Mouse (Mus musculus) liver, embryonic 15.5 days (tissue): ENCODE data around the gene Mob1b. TPM values are rescaled to one million over a fixed set of nuclear protein-coding genes. Genes with fewer than 3 reads are reported as not detected.

Experiments used
- ATAC-seq: fragments of 200-750 bp; cut with Nextera tagmentation; 2 replicates; pipeline ENCODE4 v1.8.0; 2017; ENCODE audit warnings: moderate number of reproducible peaks, mild to moderate bottlenecking, moderate library complexity; ENCODE audit not compliant: insufficient read depth
- H3K27ac ChIP-seq: fragments of 300-500 bp; sonication (generic); replicated peaks from 2 replicates; pipeline ENCODE4 v1.5.1; 2015; ENCODE audit warnings: mild to moderate bottlenecking, inconsistent platforms
- H3K27me3 ChIP-seq: fragments of 300-500 bp; sonication (generic); 2 replicates; pipeline ENCODE4 v1.6.1; 2015; ENCODE audit warnings: mild to moderate bottlenecking, inconsistent platforms
- H3K36me3 ChIP-seq: fragments of 300-500 bp; sonication (generic); replicated peaks from 2 replicates; pipeline ENCODE4 v1.6.1; 2015; ENCODE audit warnings: moderate library complexity, mild to moderate bottlenecking, inconsistent platforms
- H3K4me1 ChIP-seq: fragments of 300-500 bp; sonication (generic); replicated peaks from 2 replicates; pipeline ENCODE4 v1.6.1; 2015; ENCODE audit warnings: inconsistent platforms
- H3K4me2 ChIP-seq: fragments of 300-500 bp; sonication (generic); 2 replicates; pipeline ENCODE4 v1.6.1; 2015; ENCODE audit warnings: moderate library complexity, mild to moderate bottlenecking, inconsistent platforms
- H3K4me3 ChIP-seq: fragments of 300-500 bp; sonication (generic); replicated peaks from 2 replicates; pipeline ENCODE4 v1.5.1; 2015; ENCODE audit warnings: mild to moderate bottlenecking, inconsistent platforms
- H3K9ac ChIP-seq: fragments of 300-500 bp; sonication (generic); 2 replicates; pipeline ENCODE4 v1.6.1; 2015; ENCODE audit warnings: moderate library complexity, mild to moderate bottlenecking, inconsistent platforms
- H3K9me3 ChIP-seq: fragments of 300-500 bp; sonication (generic); replicated peaks from 2 replicates; pipeline ENCODE4 v1.6.1; 2016; ENCODE audit warnings: inconsistent platforms
- WGBS: fragments of 180-500 bp; shearing (Covaris S2); methylation state at CpG from one replicate; pipeline ENCODE4 v1.1.7; 2015; ENCODE audit warnings: mixed read lengths; ENCODE audit not compliant: insufficient replicate concordance; 5-methylcytosine and 5-hydroxymethylcytosine counted together
- polyA plus RNA-seq: library from polyadenylated mRNA; unstranded; fragments of >200 nt; fragmentation: Nextera tagmentation; extraction: Ambion mirVana; gene quantifications from 2 replicates; pipeline ENCODE4 v1.2.1, GENCODE M21; 2015

Gene Mob1b
- polyA plus RNA-seq, 1 experiment from 2014 or later, result 9.1 TPM

DNA sequence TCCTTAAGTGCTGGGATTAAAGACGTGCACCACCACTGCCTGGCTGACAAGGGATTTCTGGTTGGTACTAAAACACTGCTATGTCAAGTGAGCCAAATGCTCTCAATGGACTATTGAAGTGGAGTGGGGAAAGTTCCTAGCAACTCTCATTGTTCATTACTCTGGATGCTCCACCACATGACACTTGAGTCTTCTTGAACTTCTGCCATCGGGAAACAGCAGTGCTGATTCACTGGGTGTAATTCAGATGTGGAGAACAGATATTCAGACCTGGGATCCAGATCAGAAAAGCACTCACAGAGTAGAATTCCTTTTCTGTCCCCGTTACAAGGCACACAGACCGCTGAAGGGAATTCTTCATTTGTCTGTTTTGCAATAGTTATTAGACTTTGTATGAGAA is 17.1 kb upstream of the Mob1b start:
- ATAC-seq, result no peak
- Histone ChIP-seq H3K4me2 (no peak overlapping the region), H3K27me3 (no peaks in the 10 kb centered on the region), H3K27ac (no peak overlapping the region), H3K4me3 (no peak overlapping the region), H3K36me3 (no peaks in the 10 kb centered on the region), H3K9me3 (no peaks in the 10 kb centered on the region), H3K9ac (no peak overlapping the region), H3K4me1 (no peaks in the 10 kb centered on the region; the same call in 1 of the 2 replicates)
- WGBS, result 72% methylated on average over 4 of the region's 4 CpGs

DNA sequence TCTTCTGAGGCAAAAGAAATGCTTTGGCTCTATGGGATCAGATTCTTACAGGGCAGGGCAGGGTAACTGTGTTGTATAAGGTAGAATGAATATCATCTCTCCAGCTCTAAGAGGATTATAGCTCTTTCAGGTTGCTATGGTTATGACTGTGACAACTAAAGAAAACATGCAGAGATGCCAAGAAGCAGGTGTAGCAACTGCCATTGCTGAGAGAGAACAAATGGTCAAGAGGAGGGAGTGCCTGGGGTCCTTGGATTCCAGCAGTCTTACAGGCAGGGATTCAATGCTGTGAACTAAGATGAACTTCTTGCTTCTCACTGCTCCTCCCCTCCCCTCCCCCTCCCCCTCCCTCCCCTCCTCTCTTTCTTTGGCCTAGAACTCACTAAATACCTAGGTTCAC is 9.5 kb upstream of the Mob1b start:
- H3K4me3 ChIP-seq, result no peak overlapping the region
- H3K36me3 ChIP-seq, result no peaks in the 10 kb centered on the region
- no peak for ATAC-seq
- H3K27ac ChIP-seq, result no peak overlapping the region
- no peak overlapping the region for H3K4me2 ChIP-seq
- H3K9ac ChIP-seq, result no peak overlapping the region
- no peaks in the 10 kb centered on the region for H3K4me1 ChIP-seq
- no peaks in the 10 kb centered on the region for H3K27me3 ChIP-seq
- H3K9me3 ChIP-seq, result no peaks in the 10 kb centered on the region

DNA sequence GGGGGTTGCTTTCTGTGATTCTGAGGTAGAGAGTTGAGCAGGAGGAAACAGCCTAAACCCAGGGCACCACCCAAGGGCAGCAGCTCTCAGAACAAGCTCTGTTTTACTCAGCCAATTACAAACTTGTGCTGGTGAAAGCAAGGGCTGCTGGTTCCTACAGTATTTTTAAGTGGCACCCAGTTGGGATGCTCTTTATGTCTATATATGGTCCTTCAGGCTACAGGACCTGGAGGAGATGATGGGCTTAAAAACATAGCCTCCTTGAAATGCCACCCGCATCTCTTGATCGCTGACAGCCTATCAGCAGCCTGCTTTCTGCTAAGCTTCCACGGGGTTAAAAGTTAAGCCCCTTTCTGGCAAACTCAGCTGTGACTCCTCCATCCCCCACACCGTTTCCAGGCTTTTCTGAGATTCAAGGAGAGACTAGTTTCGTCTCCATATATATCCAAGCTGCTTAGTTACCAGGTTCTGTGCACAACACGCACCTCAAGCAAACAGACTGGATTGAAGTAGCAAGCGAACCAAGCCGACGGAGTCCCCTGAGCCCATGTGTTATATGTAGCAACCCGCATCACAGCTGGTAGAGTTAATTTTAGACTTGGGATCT is 8.9 kb upstream of the Mob1b start:
- H3K27ac ChIP-seq, result no peak overlapping the region
- WGBS, result 51% methylated on average over 10 of the region's 10 CpGs
- ATAC-seq, result no peak

DNA sequence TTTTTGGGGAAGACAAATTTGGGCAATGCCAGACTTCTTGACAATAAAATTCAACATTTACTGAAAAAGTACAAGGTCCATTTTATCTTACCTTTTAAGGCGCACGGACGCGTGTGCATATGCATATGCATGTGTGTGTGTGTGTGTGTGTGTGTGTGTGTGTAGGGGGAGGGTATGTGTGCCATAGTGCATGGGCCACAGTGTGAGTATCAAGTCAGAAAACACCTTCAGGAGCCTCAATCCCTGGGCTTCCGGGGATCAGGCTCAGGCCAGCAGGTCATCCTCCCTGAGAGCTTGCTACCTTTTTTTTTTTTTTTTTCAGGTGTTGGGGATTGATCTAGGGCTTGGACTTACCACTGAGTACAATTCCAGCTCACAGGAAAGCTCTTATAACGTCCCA is 8.3 kb upstream of the Mob1b start:
- no peaks in the 10 kb centered on the region for H3K9me3 ChIP-seq
- no peak for ATAC-seq
- no peaks in the 10 kb centered on the region for H3K4me1 ChIP-seq
- H3K27me3 ChIP-seq, result no peaks in the 10 kb centered on the region
- no peaks in the 10 kb centered on the region for H3K36me3 ChIP-seq
- no peak overlapping the region for H3K4me2 ChIP-seq
- WGBS, result 67% methylated on average over 6 of the region's 6 CpGs
- no peak overlapping the region for H3K9ac ChIP-seq
- no peak overlapping the region for H3K4me3 ChIP-seq
- no peak overlapping the region for H3K27ac ChIP-seq

More for the DNA sequence above, 8.9 kb upstream of the Mob1b start:
- H3K4me1 ChIP-seq, result no peaks in the 10 kb centered on the region
- H3K9me3 ChIP-seq, result no peaks in the 10 kb centered on the region
- H3K4me2 ChIP-seq, result no peak overlapping the region
- H3K36me3 ChIP-seq, result no peaks in the 10 kb centered on the region
- no peaks in the 10 kb centered on the region for H3K27me3 ChIP-seq
- no peak overlapping the region for H3K4me3 ChIP-seq
- no peak overlapping the region for H3K9ac ChIP-seq

DNA sequence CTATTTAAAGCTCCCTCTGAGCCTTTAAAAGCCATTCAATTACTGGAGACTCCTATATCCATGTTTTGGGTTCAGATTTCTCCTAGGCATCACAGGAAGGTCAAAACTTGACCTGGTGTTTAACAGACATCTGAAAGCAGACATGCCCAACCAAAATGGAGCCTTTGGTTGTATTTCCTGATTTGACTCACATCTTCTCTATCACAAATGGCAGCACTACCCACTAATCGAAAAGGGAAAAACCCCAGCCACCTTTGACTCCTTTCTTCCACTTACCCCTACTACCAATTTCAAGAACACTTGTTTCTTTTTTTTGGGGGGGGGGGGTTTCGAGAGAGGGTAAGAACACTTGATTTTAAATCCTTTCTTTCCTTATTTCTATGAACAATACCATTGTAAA is 3.7 kb upstream of the Mob1b start:
- Histone ChIP-seq H3K4me1 (peaks cover 10% of the 10 kb centered on the region), H3K27me3 (no peaks in the 10 kb centered on the region), H3K27ac (no peak overlapping the region), H3K4me3 (no peak overlapping the region), H3K9me3 (no peaks in the 10 kb centered on the region), H3K36me3 (no peaks in the 10 kb centered on the region), H3K4me2 (no peak overlapping the region), H3K9ac (no peak overlapping the region)
- no peak for ATAC-seq
- WGBS, result 79% methylated on average over 2 of the region's 2 CpGs

DNA sequence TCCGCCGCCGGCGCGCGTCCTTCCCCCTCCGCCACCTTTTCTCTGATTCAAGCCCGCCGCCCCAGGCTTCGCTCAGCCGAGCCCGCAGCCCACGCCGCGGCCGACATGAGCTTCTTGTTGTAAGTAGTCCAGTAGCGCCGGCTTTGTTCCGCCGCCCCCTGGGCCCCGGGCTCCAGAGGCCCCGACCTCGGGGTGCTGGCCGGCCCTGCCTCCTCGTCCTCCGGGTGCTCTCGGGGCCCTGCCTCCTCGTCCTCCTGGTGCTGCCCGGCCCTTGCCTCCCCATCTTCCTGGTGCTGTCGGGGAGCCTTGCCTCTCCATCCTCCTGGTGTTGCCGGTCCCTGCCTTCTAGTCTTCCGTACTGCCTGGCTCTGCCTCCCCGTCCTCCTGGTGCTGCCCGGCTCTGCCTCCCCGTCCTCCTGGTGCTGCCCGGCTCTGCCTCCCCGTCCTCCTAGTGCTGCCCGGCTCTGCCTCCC is 384 bp downstream of the Mob1b start:
- peak overlapping the region; percentile 100 for H3K4me3 ChIP-seq
- H3K9me3 ChIP-seq, result no peaks in the 10 kb centered on the region
- H3K4me2 ChIP-seq, result peak overlapping the region; percentile 80
- peaks cover 4% of the 10 kb centered on the region for H3K36me3 ChIP-seq
- no peaks in the 10 kb centered on the region for H3K27me3 ChIP-seq
- ATAC-seq, result peak; percentile 28
- peak overlapping the region; percentile 97 for H3K9ac ChIP-seq
- peak overlapping the region; percentile 96 for H3K27ac ChIP-seq
- under 1% methylated on average over 33 of the region's 38 CpGs for WGBS
- H3K4me1 ChIP-seq, result peaks cover 47% of the 10 kb centered on the region

DNA sequence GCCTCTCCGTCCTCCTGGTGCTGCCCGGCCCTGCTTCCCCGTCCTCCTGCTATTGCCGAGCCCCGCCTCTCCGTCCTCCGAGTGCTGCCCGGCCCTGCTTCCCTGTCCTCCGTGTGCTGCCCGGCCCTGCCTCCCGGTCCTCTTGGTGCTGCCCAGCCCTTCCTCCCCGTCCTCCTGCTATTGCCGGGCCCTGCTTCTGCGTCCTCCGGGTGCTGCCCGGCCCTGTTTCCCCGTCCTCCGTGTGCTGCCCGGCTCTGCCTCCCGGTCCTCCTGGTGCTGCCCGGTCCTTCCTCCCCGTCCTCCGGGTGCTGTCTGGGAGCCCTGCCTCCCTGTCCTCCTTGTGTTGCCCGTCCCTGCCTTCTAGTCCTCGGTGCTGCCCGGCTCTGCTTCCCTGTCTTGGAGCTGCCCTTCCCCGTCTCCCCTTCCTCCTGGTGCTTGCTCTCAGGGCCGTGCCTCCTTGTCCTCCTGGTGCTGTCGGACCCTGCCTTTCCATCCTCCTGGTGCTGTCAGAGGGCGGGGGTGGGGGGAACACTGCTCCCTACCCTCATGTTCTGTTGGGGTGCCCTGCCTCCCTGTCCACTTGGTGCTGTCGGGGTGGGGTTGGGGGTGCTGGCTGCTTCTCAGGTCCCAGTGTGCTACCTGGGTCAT is 1.0 kb downstream of the Mob1b start:
- peak overlapping the region; percentile 100 for H3K4me3 ChIP-seq
- H3K4me1 ChIP-seq, result peaks cover 51% of the 10 kb centered on the region
- 2% methylated on average over 31 of the region's 31 CpGs for WGBS
- H3K4me2 ChIP-seq, result peak overlapping the region; percentile 80
- H3K9ac ChIP-seq, result peak overlapping the region; percentile 97
- peaks cover 5% of the 10 kb centered on the region for H3K36me3 ChIP-seq
- ATAC-seq, result peak; percentile 60
- no peaks in the 10 kb centered on the region for H3K27me3 ChIP-seq
- H3K27ac ChIP-seq, result peak overlapping the region; percentile 96
- no peaks in the 10 kb centered on the region for H3K9me3 ChIP-seq

DNA sequence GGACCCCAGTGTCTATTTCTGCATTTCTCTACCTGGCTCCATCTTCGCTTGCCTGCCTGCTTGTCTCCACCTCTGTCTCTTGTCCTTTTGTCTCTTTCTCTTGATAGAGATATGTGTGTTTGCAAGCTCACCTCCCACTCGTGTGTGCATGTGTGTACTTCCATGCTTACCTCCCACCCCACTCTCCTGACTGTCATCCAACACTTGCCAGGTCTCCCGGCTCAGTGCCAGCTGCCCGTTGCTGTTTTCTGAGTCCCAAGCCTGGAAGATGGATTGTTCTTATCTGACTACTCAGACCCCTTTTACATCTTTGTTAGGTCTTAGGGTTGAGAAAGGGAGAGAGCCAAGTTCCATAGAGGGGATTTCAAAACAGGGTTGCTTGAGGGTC is 1.6 kb downstream of the Mob1b start:
- 10% methylated on average over 4 of the region's 4 CpGs for WGBS

DNA sequence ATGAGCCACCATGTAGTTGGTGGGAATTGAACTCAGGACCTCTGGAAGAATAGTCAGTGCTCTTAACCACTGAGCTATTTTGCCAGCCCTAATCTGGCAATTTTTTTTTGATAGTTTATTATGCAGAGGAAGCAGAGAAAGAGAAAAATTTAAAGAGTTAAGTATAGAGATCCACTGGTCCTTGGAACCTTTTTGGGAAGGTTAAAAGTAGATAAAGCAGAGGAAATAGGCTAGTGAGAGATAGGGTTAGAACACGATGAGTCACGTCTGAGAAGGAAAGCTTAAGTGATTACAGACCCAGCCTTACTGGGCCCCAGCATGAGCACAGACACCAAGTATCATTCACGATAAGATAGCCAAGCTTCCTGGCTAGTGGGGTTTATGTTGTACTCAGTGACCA is 3.4 kb downstream of the Mob1b start:
- H3K9me3 ChIP-seq, result no peaks in the 10 kb centered on the region
- peak overlapping the region; percentile 50; the same call in 1 of the 2 replicates for H3K9ac ChIP-seq

More for the DNA sequence above, 1.6 kb downstream of the Mob1b start:
- no peak for ATAC-seq
- no peaks in the 10 kb centered on the region for H3K27me3 ChIP-seq
- peak overlapping the region; percentile 80 for H3K4me2 ChIP-seq
- H3K4me3 ChIP-seq, result peak overlapping the region; percentile 100
- H3K9me3 ChIP-seq, result no peaks in the 10 kb centered on the region
- peaks cover 54% of the 10 kb centered on the region for H3K4me1 ChIP-seq
- H3K27ac ChIP-seq, result peak overlapping the region; percentile 96
- H3K9ac ChIP-seq, result peak overlapping the region; percentile 97
- H3K36me3 ChIP-seq, result peaks cover 5% of the 10 kb centered on the region

DNA sequence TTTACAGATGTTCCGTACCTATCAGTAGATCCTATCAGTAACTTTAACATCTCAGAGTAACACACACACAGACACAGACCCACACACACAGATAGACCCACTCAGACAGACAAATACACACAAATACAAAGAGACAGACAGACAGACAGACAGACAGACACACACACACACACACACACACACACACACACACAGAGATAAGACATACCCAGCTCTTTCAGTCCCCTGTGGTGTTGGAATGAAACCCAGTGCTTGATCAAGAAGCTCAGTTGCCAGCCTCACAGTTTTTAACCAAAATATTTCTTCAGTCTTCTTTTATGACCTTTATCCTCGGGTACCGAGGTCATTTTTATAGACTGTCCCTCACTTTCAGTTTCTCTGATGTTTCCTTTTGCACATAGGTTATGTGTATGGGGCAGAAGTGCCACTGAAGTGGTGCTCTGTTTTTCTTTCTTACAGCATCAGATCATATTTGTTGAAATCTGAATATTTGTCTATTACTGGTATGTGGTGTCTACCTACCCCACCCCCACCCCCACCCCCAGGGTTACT is 7.0 kb downstream of the Mob1b start:
- Histone ChIP-seq H3K9ac (no peak overlapping the region), H3K27ac (0 out of 2 replicates have a peak overlapping the region, but pooled peaks have one; percentile 2), H3K4me1 (peaks cover 48% of the 10 kb centered on the region), H3K36me3 (peaks cover 23% of the 10 kb centered on the region), H3K9me3 (no peaks in the 10 kb centered on the region), H3K27me3 (no peaks in the 10 kb centered on the region), H3K4me3 (no peak overlapping the region), H3K4me2 (peak overlapping the region; percentile 25; the same call in 1 of the 2 replicates)
- ATAC-seq, result no peak
- WGBS, result 48% methylated on average over 3 of the region's 3 CpGs

More for the DNA sequence above, 3.4 kb downstream of the Mob1b start:
- Histone ChIP-seq H3K27me3 (no peaks in the 10 kb centered on the region), H3K4me1 (peaks cover 64% of the 10 kb centered on the region), H3K27ac (peak overlapping the region; percentile 96), H3K36me3 (peaks cover 11% of the 10 kb centered on the region), H3K4me2 (peak overlapping the region; percentile 80), H3K4me3 (peak overlapping the region; percentile 100)
- 16% methylated on average over 3 of the region's 3 CpGs for WGBS
- ATAC-seq, result peak; percentile 79

DNA sequence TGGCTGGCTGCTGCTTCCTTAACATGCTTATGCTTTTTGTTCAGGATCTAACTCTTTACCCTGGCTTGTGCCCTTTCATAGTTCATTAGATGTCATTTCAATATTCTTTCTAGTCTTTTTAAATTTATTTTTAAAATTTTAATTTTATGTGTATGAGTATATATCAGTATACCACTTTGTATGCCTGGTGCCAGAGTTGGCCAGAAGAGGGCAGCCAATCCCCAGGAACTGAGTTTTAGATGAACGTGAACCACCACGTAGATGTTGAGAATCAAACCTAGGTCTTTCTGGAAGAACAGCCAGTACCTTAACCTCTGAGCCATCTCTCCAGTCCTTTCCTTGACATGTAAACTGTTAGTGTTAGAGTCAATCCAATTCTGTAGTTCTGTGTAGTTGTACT is 14.1 kb downstream of the Mob1b start:
- ATAC-seq, result 0 out of 2 replicates have a peak, but pooled peaks have one; percentile 15
- 62% methylated on average over 2 of the region's 2 CpGs for WGBS
- H3K4me2 ChIP-seq, result no peak overlapping the region
- H3K27me3 ChIP-seq, result no peaks in the 10 kb centered on the region
- H3K9ac ChIP-seq, result no peak overlapping the region
- H3K27ac ChIP-seq, result no peak overlapping the region
- H3K4me1 ChIP-seq, result peaks cover 5% of the 10 kb centered on the region
- H3K36me3 ChIP-seq, result peaks cover 16% of the 10 kb centered on the region; the same call in 1 of the 2 replicates
- H3K4me3 ChIP-seq, result no peak overlapping the region
- H3K9me3 ChIP-seq, result no peaks in the 10 kb centered on the region
